Mouse (Mus musculus): ENCODE measurements around the gene Dnaaf5. TPM values are rescaled to one million over a fixed set of nuclear protein-coding genes. Genes with fewer than 3 reads are reported as not detected.

Dnaaf5 gene
- total RNA-seq (2021), result 10 to 100 TPM in 1 of 2 experiments, 1 to 10 TPM in 1; 9.0 to 10.1 TPM
- long read RNA-seq, experiment 1, transcript Dnaaf5-201 (13 exons, 3,450 nt), result major isoform, 32 of 34 reads
- long read RNA-seq, experiment 1, partial matches to known transcripts, result 2 of 34 reads
- long read RNA-seq, experiment 1, other reads (novel, unspliced or antisense), result 0 of 34 reads
- long read RNA-seq, experiment 2, transcript Dnaaf5-201 (13 exons, 3,450 nt), result major isoform, 16 of 20 reads
- long read RNA-seq, experiment 2, partial matches to known transcripts, result 3 of 20 reads
- long read RNA-seq, experiment 2, other reads (novel, unspliced or antisense), result 1 of 20 reads

DNA sequence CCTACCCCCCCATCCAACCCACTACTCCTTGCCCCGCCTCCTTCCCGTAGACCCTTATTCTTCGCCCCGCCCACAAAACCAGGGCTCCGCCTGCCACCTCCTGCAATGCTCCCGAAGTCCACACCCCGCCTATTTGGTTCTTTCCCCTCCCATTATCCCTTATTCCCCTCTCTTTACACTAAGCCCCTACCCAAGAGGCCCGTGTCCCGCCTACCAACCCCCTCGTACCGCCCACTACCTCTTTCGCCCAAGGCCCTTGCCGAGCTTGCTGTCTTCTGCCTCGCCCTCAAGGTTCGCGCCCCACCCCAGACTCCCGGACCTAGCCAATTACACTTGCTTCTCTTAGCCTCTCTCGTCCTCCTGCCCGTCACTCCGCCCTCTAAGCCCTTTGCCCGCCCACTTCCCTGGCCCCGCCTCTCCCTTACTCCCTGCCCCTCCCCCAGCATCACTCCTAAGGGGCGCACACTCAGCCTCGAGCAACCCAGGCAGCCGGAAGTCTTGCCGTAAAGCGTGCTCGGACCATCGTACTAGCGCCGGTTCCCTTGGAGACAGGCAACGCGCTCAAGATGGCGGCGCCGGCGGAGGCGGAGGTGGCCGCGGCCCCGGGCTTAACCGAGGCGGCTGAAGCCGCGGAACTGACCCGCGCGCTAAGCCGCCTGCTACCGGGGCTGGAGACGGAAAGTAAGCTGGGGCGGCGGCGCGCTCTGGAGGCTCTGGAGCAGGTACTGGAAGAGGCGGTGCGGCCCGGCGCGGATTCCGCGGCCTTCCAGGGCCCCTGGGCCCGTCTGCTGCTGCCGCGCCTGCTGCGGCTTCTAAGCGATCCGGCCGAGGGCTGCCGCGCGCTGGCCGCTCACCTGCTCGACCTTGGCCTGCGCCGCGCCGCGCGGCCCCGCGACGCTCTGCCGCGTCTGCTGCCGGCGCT is at the start of gene Dnaaf5, which contains the start of gene Prkar1b:
Gene Dnaaf5, plus strand, starts transcription at position 543 of the 922 bp plus-strand sequence.
Gene Prkar1b, minus strand, starts transcription at position 321 of the 922 bp plus-strand sequence.
- peak; percentile 94 for DNase-seq

DNA sequence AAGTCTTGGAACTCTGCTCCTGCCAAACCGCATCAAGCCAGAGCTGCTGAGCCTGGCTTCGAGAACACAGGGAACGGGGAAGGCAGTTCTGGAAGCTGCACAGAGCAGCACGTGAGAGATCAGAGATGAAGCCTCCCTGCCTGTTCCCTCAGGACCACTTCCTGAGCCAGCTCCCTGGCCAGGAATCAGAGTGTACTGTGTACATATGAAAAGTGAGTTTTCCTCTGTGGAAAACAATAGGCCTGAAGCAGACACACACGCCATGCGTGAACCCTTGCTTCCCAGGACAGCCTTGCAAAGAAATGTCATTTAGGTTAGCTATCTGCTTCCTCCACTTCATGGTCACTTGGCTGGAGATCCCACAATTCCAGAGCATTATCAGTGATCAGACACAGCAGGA is 48.2 kb upstream of the Dnaaf5 start:
- no peak for DNase-seq

DNA sequence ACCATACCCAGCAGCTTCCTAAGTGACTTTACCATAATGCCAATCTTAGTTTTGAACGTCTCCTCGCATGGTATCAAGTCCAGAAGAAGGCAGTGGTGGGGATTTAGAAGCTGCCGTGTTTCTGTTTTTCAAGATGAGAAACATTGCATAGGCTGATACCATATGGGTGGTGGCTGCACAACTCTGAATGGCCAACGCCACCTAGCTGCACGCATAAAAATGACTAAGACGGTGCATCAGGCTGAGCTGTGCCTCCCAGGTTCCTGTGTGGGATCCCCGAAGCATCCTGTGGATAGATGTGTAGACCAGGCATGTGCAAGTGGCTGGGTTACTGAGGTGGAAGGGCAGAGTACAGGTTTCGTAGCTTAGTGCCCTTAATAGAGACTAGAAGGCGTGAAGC is 42.2 kb upstream of the Dnaaf5 start:
- DNase-seq, result no peak

DNA sequence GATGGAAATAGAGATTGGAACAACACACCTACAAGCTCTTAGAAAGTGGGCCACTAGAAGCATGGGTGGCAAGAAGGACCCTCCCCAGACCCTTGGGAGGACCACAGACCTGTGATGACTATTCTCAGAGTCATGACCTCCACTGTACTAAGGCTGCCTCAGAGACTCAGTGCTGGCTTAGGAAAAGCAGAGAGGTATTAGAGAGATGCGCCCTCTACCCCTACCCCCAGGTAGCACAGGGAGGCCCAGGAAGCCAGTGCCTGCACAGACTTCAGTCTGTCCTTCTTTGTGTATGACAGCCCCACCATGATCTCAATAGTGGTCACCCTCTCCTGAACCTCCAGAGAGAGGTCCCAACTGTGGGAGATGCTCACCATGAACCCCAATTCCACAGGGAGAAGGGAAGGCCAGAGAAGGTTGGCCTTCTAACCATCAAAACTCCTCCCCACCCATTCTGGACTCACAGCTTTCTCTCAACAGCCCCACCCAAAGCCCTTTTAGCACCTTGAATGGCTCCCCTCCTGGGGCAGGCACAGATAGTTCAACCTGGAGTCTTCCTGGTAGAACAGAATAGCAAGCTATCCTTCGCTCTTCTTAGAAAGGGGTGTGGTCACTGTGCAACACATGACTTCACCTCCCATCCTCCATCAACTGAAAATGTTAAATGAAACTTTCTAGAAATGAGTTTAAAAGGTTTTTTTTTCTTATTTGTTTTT is 39.7 kb upstream of the Dnaaf5 start:
- DNase-seq, result no peak

- DNase-seq, result no peak
Observed at GRCm38 (mm10) chr5:139111991-139112390, 38.0 kb upstream of the Dnaaf5 start.

GRCm38 (mm10) chr5:139112418-139112817 is 37.6 kb upstream of the Dnaaf5 start:
- no peak for DNase-seq

GRCm38 (mm10) chr5:139114876-139115275 is 35.1 kb upstream of the Dnaaf5 start:
- DNase-seq, result no peak

DNA sequence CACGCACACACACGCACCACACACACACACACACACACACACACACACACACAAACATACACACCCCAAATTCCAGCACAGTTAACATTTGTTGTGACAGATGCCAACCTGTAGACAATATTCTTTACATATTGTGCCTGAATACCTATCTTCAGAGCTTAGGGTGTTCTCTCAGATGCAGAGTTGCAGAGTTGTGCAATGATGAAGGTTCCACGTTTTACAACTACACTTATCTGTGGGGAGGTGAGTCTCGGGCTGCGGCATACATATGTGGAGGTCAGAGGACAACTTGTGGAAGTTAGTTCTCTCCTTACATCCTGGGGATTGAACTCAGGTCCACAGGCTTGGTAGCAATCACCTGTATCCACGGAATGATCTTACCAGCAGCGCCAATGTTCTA is 34.5 kb upstream of the Dnaaf5 start:
- no peak for DNase-seq

DNA sequence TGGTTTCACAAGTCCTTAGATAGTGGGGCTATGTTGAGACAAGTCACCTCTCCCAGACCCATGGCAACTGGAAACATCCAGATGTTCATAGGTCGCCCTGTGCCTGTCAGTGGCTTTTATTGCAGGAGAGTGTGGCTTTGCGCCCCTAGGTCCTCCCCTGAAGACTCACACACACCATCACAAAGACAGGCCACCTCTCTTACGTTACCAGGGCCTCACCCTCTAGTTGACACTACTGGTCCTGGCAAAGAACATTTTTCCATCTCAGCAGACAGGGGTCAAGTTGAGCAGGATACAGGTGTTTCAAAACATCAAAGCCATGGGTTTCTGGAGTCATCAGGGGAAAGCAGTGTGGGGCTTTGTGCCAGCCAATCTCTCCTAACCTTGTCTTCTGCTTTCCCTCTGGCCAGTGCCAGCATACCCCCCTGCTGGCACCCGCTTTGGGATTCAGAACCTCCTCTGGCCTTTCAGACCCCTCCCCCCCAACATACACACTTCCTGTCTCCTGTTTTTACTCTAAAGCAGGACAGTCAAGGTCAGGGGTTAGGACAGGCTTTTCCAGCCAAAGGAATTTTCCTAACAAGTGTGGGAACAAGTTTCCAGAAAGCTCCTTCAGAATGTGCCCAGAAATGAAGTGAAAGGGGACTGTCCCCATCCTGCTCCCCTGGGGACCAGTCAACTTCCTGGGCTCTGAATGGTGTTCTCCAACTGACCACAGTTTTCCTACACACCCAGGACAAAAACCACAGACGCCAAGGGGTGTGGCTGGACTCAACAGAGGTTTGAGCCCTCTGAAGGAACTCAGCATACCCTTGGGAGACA is 31.7 kb upstream of the Dnaaf5 start:
- no peak for DNase-seq

DNA sequence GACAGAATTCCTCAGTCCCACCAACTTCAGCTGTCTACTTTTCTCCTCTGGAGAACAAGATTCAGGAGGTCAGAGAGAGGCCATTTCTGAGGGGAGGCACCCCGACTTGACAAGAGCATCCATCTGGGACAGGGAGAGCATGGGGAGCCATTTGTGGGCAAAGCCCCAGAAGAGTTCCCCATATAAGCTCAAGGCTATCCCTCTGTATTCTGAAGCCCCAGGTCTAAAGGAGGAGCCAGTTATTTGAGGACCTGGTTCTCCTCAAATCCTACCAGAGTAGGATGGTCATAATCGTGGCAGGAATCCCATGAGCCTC is 31.1 kb upstream of the Dnaaf5 start:
- DNase-seq, result no peak

- no peak for DNase-seq
Observed at GRCm38 (mm10) chr5:139125717-139126116, 24.3 kb upstream of the Dnaaf5 start.

GRCm38 (mm10) chr5:139128476-139129065 is 21.5 kb upstream of the Dnaaf5 start:
- no peak for DNase-seq

- DNase-seq, result no peak
Observed at GRCm38 (mm10) chr5:139129078-139129477, 20.9 kb upstream of the Dnaaf5 start.

DNA sequence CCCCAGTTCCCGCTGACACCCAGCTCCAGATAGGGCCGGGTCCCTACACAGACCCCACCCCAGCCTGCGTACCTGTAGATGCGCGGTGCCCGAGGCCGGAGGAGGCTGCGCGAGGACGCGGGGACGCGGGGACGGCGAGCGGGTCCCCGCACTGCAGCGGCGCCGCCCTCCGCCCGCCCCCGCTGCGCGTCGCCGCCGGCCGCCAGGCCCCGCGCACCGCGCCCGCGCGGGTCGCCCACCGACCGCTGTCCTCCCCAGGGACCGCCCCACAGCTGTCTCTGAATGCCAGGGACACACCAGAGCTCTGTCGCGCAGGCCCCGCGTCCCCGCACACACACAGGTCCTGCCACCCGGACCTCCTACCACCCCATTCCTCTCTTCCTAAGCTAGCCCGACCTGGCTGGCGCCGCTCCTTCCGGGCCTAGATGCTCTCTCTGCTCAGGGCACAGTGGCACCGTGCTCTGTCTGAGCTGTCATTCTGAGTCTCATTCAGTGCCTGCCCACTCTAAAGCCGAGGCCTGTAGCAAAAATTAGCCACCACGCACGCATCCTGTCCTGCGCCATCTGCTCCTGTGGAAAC is 20.4 kb upstream of the Dnaaf5 start:
- peak; percentile 22 for DNase-seq

- DNase-seq, result no peak
Observed at GRCm38 (mm10) chr5:139130351-139130750, 19.7 kb upstream of the Dnaaf5 start.

- DNase-seq, result no peak
Observed at GRCm38 (mm10) chr5:139134501-139134900, 15.5 kb upstream of the Dnaaf5 start.

- no peak for DNase-seq
Observed at GRCm38 (mm10) chr5:139136341-139136740, 13.7 kb upstream of the Dnaaf5 start.

GRCm38 (mm10) chr5:139137176-139137575 is 12.8 kb upstream of the Dnaaf5 start:
- DNase-seq, result no peak

- no peak for DNase-seq
Observed at GRCm38 (mm10) chr5:139138261-139138925, 11.6 kb upstream of the Dnaaf5 start.

DNA sequence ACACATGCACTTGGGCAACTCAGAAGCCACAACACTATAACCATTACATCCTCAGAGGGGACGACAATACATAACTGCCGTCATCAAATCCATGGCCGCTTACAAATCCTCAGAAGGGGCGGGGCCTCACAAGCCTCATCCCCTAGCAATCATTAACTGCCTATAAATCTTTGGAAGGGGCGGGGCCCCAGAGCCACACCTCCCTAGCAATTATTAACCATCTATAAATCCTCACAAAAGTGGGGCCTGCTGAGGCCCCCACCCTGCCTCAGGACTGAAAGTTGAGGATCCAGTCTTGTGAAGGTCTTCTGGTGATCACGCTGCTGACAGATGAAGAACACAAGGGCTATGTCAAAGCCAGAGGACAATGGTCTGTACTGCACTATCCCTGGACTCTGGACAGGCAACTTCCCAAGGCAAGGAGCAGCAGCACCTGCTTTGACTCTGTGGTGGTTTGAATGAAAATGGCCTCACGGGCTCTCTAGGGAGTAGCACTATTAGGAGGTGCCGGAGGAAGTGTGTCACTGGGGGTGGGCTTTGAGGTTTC is 11.0 kb upstream of the Dnaaf5 start:
- DNase-seq, result no peak
